Mouse (Mus musculus) layer of hippocampus, postnatal 10 days (tissue): ENCODE measurements around the gene Gatad2b. TPM values are rescaled to one million over a fixed set of nuclear protein-coding genes. Genes with fewer than 3 reads are reported as not detected.
"Not testable (repeated sequence)": the region's sequence is repeated elsewhere in the genome, so short reads cannot be mapped to it uniquely, and the experiment has no call there.

ENCODE experiments used
- DNase-seq, 2 experiments: peaks; one replicate each; pipeline ENCODE4 v3.0.0; 2021; ENCODE audit warnings: low spot score in 2 of 2
- total RNA-seq, 2 experiments: library from RNA; stranded (reverse); gene quantifications; 2 replicates each; pipeline ENCODE4 v1.2.3; 2021

The Gatad2b gene
- total RNA-seq, 2 experiments from 2014 or later: 79.6 to 94.1 TPM

DNA sequence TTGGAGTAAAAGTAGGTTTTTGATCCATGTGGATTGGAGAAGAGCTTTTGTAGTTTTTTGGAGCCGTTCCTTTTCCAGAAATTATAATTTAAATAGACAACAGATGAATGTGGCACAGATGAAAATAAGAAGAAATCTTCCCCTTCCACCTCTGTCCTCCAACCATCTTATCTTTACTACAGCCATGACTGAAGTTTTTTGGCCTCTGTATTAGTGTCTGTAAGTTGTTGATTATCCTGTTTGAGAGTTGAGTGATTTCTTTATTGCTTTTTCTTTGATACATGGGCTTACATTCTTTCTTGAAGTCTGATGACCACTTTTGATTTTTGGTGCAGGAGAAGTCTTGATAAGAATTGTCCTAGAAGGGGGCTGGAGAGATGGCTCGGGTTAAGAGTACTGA, 1.7 kb downstream of the Gatad2b start:
- no peak for DNase-seq

DNA sequence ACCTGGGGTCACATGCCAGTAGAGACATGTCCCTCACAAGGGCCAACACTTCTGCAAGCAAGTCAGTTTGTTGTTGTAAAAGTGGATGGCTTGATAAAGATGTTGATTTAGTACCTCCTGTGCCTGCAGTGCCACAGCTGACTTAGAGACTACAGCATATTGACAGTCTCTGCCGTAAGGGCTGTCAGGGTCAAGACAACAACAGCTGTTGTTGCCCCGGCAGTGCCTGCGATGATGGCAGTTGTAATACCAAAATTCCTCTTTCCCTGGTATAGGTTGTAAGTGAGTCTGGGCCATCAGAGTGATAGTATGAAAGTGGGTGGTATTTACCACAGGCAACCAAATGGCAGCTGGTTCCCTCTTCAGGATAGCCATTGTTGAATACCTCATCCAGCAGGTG, 12.8 kb downstream of the Gatad2b start:
- DNase-seq: no peak

DNA sequence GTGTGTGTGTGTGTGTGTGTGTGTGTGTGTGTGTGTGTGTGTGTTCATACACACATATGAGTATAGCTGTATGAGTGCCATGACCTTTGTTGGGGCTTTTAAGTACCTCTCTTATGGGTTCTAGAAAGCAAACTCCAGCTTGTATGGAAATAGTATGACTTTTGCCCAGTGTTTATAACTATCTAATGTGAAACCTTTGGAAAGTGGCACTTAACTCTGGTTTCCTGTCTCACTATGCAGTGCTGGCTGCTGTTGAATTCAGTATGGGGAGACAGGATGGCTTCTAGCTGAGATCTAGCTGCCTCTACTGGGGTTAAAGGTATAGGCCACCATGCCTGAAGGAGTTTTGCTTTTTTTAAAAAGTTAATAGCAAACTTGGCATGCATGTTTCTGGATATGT, 16.6 kb downstream of the Gatad2b start:
- no peak for DNase-seq

DNA sequence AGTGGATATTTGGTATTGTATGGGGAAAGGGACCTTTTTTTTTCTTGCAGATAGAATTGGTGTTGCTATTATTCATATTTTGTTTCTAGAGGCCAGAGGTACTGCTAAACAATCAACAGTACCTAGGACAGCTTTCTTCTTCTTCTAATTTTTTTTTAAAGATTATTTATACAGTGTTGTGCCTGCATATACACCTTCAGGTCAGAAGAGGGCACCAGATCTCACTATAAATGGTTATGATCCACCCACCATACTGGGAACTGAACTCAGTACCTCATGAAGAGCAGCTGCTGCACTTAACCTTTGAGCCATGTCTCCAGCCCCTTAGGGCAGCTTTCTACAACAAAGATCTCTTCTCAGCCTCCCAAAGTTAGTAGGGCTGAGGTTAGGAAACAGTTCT, 20.4 kb downstream of the Gatad2b start:
- no peak for DNase-seq

DNA sequence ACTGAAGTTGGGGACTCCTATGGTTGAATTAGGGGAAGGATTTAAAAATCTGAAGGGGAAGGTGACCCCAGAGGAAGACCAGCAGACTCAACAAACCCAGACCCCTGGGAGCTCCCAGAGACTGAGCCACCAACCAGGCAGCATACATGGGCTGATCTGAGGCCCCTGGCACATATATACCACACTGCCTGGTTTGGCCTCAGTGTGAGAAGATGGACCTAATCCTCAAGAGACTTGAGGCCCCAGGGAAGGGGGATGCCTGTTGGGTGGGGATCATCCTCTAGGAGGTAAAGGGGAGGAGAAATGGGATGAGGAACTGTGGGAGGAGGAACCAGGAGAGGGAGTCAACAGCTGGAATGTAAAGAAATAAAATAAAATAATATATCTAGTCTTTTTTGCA, 21.3 kb downstream of the Gatad2b start:
- no peak for DNase-seq

DNA sequence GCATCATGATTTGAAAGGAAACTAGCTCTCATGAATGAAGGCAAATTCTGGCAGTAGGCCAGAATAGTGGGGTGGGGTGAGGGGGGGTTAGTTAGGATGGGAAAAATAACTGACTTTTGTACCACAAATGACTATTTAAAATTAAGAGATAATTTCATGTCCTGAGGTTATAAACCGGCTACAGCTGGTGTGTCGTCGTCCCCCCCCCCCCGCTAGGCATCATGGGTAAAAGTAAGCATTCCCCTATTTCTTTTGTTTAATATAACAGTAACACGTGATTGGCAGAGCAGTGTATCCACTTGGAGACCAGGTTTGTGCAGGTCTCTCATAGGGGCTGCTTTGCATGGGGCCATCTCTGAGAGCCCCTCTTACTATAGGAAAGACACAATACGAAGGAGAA, 29.3 kb downstream of the Gatad2b start:
- DNase-seq: no peak

DNA sequence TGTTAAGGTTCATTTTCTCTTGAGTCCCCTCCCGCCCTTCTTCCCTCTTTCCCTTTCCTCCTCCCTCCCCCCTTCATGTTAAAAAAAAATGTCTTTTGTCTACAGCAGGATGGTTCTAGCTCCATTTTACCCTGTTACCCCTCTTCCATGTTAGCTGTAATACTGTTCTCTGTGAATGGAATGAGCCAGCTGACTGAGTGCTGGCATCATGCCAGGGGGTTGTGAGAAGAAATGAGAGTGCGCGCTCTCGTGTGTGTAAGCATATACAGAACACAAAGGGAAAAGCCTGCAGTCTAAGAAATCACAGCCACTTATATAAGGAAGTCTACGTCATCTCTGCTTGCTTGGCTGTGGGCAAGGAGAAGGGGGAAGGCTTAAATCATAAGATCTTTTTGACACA, 30.1 kb downstream of the Gatad2b start:
- DNase-seq: peak; percentile 59 to 73

DNA sequence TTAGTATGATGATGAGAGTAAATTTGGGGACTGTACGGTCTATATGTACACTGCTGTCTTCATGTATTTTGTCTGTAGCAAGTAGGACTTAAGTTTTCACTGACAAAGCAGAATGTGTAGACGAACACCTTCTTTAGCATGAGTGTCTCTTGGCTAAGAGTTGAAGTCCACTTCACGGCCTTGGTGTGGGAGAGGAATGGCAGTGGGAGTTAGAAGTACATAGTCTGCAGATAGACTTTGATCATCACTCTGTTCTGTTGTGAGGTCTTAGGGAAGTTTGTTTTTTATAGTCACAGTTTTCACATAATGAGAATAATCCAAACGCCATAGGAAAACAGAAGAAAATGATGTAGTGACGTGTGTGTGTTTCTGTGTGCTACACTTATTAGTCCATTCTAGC, 39.5 kb downstream of the Gatad2b start:
- DNase-seq: no peak

DNA sequence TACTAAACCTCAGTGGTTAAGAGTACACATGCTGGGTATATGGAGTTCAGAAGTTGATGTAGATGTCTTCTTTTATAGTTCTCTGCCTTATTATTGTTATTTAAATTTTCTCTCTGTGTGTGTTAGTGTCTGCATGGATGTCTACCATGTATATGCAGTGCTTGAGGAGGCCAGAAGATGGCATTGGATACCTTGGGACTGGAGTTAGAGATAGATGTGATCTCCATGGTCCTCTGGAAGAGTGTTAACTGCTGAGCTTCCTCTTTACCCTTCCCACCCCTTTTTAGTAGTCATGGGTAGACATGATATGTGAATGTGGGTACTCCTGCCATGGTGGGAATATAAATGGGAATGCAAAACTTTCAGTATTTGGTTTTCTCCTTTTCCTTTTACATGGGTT, 42.5 kb downstream of the Gatad2b start:
- no peak for DNase-seq

DNA sequence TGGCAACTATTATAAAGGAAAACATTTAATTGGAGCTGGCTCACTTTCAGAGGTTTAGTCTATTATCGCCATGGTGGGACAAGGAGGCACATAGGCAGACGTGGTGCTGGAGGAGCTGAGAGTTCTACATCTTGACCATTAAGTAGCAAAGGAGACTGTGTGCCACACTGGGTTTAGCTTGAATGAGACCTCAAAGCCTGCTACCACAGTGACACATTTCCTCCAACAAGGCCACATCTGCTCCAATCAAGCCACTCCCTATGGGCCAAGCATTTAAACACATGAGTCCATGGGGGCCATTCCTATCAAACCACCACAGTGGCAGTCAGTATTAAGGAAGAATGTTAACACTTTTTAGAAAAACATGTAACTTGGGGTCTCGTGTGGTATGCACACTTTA, 45.2 kb downstream of the Gatad2b start:
- DNase-seq: no peak

DNA sequence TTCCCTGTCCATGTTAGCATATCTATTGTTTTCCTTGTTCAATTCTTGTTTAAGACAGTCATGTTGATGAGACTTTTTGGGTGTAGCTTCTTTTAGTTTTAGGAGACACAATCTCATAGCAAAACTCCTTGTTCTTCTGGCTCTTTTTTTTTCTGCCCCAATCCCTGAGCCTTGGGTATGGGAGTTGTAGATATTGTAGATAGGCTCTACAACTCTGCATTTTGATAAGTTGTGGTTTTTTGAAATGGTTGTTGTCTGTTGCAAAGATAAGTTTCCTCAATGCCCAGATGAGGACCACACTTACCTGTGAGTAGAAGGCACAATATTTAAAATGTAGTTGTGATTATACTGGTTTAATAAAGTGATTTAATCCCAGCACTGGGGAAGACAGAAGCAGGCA, 47.2 kb downstream of the Gatad2b start:
- DNase-seq: no peak

DNA sequence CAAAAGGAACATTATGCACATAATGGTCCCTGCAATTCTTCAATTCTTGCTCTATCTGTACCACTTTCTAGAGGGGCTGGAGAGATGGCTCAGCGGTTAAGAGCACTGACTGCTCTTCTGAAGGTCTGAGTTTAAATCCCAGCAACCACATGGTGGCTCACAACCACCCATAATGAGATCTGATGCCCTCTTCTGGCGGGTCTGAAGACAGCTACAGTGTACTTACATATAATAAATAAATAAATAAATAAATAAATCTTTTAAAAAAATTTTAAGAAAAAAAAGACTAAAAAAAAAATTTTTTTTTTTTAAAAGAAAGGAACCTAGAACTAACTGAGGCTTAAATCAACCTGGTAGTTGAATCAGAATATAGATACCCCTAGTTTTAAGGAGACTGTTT, 49.9 kb downstream of the Gatad2b start:
- not testable (repeated sequence) for DNase-seq

DNA sequence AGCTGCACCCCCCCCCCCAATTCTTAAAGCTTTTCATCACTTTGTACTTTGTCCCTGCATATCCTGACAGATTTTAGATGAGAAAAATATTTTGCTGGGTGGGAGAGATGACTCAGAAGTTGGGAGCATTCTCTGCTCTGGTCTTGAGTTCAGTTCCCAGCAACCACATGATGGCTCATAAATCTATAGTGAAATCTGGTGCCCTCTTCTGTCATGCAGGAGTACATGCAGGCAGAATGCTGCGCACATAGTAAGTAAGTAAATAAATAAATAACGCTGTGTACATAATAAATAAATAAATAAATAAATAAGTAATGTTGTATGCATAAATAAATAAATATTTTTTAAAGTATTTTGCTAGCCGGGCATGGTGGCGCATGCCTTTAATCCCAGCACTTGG, 54.9 kb downstream of the Gatad2b start:
- DNase-seq: no peak

DNA sequence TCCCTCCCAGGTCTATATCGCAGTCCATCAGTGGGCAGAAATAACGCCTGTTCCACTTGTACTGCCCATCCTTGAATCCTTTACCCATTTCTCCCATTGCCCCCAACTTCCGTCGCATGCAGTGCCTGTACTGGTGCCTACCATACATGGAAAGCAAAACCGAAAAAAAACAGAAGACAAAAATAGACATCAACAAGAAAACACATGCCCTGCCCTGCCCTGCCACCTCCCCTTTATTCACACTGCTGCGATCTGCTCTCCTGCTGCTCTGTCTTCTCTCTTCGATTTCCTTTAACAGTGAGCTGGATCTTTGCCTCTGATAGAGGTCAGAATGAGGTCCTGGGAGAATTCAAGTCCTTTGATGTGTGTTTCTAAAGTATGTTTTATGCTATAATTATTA, 65.0 kb downstream of the Gatad2b start:
- no peak for DNase-seq

DNA sequence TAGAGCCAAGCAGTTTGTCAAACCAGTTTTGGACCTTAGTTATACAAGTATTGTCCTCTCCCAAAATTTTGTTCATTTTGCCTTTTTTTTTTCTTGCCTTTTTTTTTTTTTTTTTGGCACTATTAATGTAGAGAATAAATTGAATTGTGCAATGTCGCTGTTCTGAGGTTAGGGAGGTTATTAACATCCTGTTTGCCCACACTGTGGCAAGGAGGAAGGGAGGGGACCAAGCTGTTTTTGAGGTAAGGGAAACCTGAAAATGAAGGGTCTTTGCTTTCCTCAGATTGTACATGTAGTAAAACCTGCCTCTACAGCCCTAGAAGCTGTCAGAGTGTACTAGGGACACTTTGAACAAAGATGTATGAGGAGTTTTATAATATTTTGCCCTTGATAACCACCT, 66.3 kb downstream of the Gatad2b start:
- DNase-seq: no peak

DNA sequence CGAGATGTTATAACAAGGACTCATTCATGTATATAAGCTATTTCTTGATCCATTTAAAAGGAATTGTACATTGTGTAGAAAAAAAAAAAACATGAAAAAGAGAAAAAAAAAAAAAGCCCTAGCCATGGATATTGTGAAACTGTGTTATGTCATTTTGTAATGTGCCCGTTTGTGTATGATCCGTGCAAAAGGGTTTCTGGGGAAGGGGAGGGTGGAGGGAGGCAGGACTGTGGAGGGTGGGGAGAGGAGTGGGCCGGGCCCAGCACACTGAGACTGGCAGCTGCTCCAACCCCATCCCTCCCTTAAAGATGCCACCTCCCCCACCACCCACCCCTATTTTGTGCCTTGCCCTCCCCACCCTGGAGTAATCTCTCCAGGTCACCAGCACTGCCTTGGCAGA, 68.5 kb downstream of the Gatad2b start:
- no peak for DNase-seq

DNA sequence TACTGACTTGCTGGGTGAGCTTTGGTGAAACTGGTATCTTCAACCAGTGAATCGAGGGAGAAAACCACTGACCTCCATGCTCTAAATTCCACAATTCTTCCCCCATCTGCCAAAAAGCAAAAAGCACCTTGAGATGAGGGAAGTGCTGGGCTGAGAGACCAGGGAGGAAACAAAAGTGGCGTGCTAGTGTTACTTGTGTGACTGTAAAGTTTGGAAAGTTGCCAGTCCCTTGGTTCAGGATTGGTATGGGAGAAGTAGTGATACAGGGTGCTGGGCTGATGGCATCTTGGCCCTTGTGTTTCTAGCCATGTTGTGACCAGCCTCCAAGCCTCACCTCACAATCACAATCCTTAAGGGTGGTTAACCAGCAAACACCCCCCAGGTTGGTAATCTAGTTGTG, 69.4 kb downstream of the Gatad2b start:
- DNase-seq: no peak

DNA sequence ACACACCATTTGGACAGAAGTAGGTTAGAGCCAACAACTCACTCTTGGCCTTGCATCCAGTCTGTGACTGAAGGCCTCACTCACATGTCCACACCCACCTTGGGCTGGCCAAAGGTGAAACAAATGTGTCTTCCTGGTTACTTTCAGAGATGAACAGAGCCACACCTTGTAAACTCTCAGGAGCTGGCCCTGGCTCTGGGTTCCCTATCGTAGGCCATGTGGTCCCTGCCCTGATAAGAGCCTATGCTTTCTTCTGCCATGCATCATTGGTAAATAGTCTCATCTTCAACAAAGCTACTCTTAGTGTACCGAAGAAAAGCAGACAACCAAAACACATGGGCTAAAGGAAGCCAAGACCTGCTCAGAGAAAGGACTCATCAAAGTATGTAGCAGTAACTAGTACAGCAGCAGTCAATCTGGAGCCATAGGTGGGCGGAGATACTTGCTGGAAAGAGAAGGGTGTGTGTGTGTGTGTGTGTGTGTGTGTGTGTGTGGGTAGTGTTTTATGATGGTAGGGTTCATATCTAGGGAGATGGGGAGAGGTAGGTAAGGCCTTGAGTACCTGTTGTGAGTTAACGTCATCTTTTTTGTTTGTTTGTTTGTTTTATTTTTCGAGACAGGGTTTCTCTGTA, 74.1 kb downstream of the Gatad2b start:
- DNase-seq: peak in 1 of 2 experiments; percentile 6

DNA sequence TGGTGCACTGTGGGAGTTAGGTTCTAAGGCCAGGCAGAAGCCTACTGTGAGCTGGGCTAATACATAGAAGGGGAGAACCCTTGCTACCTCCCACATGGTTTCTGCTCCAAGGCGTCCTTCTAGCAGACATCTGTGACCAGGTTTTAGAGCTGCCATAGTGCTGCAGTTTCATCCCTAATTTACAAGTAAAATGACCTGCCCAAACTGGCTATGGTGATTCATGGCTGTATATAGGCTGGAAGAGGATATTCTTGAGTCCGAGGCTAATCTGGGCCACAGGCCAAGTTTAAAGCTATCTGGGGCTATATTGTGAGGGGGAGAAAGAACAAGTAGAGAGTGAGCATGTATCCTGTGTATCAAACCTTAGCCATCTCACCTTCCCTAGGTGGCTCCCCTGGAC, 76.1 kb downstream of the Gatad2b start:
- peak in 1 of 2 experiments; percentile 11 for DNase-seq

DNA sequence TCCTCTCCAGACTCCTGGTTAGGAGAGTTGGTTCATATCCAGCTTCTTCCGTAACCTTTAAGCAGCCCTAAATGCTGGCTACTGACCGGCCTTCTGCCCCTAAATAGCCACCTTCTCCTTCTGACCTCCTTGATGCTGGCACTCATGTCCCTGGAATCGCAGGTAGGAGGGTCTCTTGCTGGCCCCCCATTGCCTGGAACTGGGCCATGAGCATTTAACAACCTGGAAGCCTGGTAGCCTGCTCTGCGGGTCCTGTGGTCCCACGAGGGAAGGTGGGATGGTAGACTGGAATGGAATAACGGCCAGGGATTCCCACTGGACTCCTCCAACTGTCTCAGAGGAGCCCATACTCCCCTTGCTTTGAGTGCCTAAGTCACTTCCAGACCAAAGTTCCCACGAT, 78.9 kb downstream of the Gatad2b start:
- DNase-seq: no peak

DNA sequence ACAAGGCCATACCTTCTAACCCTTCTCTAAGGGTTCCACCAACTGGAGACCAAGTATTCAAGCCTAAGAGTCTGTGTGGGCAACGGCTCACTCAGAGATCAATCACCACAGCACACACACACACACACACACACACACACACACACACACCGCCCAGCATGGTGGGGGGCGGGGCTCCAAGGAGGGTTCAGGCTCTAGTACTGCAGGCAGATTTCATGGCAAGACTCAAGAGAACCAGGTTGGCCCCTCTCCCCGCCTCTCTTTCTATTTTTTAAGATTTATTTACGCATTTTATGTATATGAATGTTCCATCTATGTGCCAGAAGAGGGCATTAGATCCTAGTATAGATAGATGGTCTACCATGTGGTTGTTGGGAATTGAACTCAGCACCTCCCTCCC, 79.8 kb downstream of the Gatad2b start:
- no peak for DNase-seq

DNA sequence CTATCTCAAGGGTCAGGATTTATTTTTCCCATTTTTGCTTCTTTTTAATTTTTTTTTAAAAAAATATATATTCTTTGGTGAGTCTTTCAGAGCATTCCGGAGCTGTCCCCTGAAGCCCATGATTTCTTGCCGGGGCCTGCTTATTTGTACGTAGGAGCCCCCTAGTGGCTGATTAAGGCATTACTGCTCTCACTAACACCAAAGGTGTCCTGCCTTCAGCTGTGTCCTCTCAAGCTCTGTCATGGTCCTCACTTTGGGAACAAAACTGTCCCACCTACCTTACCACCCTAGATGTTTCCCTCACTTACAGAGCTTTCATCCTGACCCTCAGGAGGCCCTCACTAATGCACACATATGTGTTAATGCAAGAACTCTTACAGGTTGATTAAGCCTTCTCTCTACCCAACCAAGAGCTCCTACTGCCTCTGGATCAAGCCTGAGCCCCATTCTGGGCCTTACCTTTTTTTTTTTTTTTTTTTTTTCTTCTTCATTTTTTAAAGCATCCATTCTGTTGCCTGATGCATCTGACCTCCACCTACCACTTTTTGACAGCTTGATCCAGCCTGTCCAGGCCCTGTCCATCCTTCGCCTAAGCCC, 80.6 kb downstream of the Gatad2b start:
- DNase-seq: peak; percentile 85 to 89

DNA sequence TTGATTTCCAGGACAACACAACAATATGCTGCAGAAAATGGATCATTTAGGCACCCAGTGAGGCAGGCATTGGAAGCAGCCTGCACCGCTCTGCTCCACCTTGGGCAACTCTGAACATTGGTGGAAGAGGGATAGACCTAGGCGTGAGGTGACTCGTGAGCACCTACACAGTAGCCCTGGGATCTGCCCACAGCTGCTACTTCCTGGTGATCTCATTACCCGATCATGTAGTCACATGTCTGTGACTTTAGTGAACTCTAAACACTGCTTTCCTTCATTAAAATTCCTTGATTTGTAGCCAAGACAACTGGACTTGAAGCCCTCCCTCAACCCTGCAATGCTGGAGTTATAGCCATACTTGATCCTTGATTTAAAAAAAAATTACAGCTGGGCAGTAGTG, 81.4 kb downstream of the Gatad2b start:
- DNase-seq: no peak
